Mouse (Mus musculus): ENCODE results near the gene Rnf208.
A peak's percentile ranks its signal among the peaks of the same experiment; 100 is the strongest.

Rnf208 gene

GRCm38 (mm10) chr2:25224766-25225752 lies 17.0 kb upstream of the Rnf208 start:
- peak; percentile 100 for DNase-seq

- DNase-seq = no peak
Observed at GRCm38 (mm10) chr2:25225811-25226379, 16.2 kb upstream of the Rnf208 start.

- DNase-seq = no peak
Observed at GRCm38 (mm10) chr2:25226864-25227263, 15.2 kb upstream of the Rnf208 start.

GRCm38 (mm10) chr2:25227406-25227805 lies 14.6 kb upstream of the Rnf208 start:
- DNase-seq = no peak

GRCm38 (mm10) chr2:25228431-25228889 lies 13.6 kb upstream of the Rnf208 start:
- DNase-seq = peak; percentile 94

- DNase-seq = no peak
Observed at GRCm38 (mm10) chr2:25228995-25229530, 13.0 kb upstream of the Rnf208 start.

- no peak for DNase-seq
Observed at GRCm38 (mm10) chr2:25229582-25229981, 12.5 kb upstream of the Rnf208 start.

GRCm38 (mm10) chr2:25230581-25230980 lies 11.5 kb upstream of the Rnf208 start:
- DNase-seq = no peak

GRCm38 (mm10) chr2:25231038-25231437 lies 11.0 kb upstream of the Rnf208 start:
- DNase-seq = no peak

GRCm38 (mm10) chr2:25233421-25233820 lies 8.6 kb upstream of the Rnf208 start:
- no peak for DNase-seq

- DNase-seq = no peak
Observed at GRCm38 (mm10) chr2:25234050-25234449, 8.0 kb upstream of the Rnf208 start, which contains the start of gene Slc34a3. TSS of gene Slc34a3 (minus strand) at chr2:25234364.

- DNase-seq = no peak
Observed at GRCm38 (mm10) chr2:25234551-25235220, 7.4 kb upstream of the Rnf208 start.

GRCm38 (mm10) chr2:25236614-25237013 lies 5.4 kb upstream of the Rnf208 start, which contains the start of gene Rnf224:
TSS of gene Rnf224 (minus strand) at chr2:25236787.
- no peak for DNase-seq

- DNase-seq = no peak
Observed at GRCm38 (mm10) chr2:25237522-25237921, 4.5 kb upstream of the Rnf208 start.

- no peak for DNase-seq
Observed at GRCm38 (mm10) chr2:25238106-25238505, 3.9 kb upstream of the Rnf208 start.

GRCm38 (mm10) chr2:25239766-25240165 lies 2.3 kb upstream of the Rnf208 start:
- no peak for DNase-seq

- no peak for DNase-seq
Observed at GRCm38 (mm10) chr2:25240310-25240709, 1.7 kb upstream of the Rnf208 start.

GRCm38 (mm10) chr2:25240723-25241437 lies 1.2 kb upstream of the Rnf208 start:
- peak; percentile 88 for DNase-seq

- no peak for DNase-seq
Observed at GRCm38 (mm10) chr2:25241438-25241775, 648 bp upstream of the Rnf208 start.

GRCm38 (mm10) chr2:25243342-25243741 lies 1.3 kb downstream of the Rnf208 start:
- no peak for DNase-seq

GRCm38 (mm10) chr2:25244144-25244543 lies 2.1 kb downstream of the Rnf208 start:
- no peak for DNase-seq

All from retina, postnatal 1 day (tissue).